Mouse (Mus musculus): ENCODE data around the gene Prss48. TPM values are rescaled to one million over a fixed set of nuclear protein-coding genes. Genes with fewer than 3 reads are reported as not detected.
"Not testable (repeated sequence)": the region's sequence is repeated elsewhere in the genome, so short reads cannot be mapped to it uniquely, and the experiment has no call there.

Prss48 gene
- polyA plus RNA-seq, 1 experiment: not detected

GRCm38 (mm10) chr3:86017484-86017883 lies 15.2 kb upstream of the Prss48 start:
- H3K27ac ChIP-seq (replicated peaks; ENCODE audit: low read depth, low read length): no peak overlapping the region
- H3K4me3 ChIP-seq (ENCODE audit: insufficient read depth, low read depth, low read length): no peak overlapping the region
- H3K4me1 ChIP-seq (ENCODE audit: control insufficient read depth, insufficient read depth, insufficient read length, low read length): no peaks in the 10 kb centered on the region

GRCm38 (mm10) chr3:86016965-86017364 lies 14.7 kb upstream of the Prss48 start:
- no peak overlapping the region for H3K27ac ChIP-seq (replicated peaks; ENCODE audit: low read depth, low read length)
- no peak overlapping the region for H3K4me3 ChIP-seq (ENCODE audit: insufficient read depth, low read depth, low read length)
- no peaks in the 10 kb centered on the region for H3K4me1 ChIP-seq (ENCODE audit: control insufficient read depth, insufficient read depth, insufficient read length, low read length)

DNA sequence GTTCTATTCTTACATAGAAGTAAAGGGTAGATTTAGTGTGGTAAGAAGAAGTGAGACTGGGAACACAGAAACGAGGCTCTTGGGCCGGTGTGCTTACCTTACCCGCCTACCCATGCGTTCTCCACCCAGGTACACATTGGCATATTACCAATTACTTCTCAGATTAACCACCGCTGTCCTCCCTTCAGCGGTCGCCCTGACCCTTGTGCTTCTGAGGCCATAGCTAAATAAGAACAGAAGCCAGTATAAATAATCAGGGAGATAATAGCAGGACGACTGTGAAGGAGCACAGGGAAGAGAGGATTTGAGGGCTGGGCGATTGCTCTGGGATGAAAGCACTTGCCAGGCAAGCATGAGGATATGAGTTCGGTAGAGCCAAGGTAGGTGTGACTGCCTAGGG lies 11.5 kb upstream of the Prss48 start:
- Histone ChIP-seq H3K27ac (replicated peaks; ENCODE audit: low read depth, low read length) (no peak overlapping the region), H3K4me3 (ENCODE audit: insufficient read depth, low read depth, low read length) (no peak overlapping the region), H3K4me1 (ENCODE audit: control insufficient read depth, insufficient read depth, insufficient read length, low read length) (peaks cover 2% of the 10 kb centered on the region; the same call in 1 of the 2 replicates)

DNA sequence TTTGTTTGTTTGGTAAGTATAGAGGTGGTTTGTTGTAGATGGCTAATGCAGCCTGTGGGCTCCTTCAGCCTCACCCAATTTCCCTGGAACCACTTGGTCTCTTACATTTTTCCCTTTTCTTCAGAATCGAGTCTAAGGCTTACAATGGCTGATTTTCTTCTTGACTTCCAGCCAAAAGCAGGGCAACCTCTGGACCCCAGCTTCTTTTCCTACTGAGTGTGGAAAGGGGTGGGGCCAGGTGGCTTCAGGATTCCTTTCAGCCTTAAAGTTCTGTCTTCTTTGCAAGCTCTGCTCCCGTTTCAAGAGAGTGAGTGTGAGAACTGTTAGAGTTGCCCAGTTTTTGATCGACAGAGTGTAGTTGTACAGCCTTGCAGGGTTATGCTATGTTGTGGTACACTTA lies 9.5 kb upstream of the Prss48 start:
- H3K4me1 ChIP-seq (ENCODE audit: control insufficient read depth, insufficient read depth, insufficient read length, low read length): peaks cover 2% of the 10 kb centered on the region; the same call in 1 of the 2 replicates
- H3K4me3 ChIP-seq (ENCODE audit: insufficient read depth, low read depth, low read length): no peak overlapping the region
- H3K27ac ChIP-seq (replicated peaks; ENCODE audit: low read depth, low read length): no peak overlapping the region

DNA sequence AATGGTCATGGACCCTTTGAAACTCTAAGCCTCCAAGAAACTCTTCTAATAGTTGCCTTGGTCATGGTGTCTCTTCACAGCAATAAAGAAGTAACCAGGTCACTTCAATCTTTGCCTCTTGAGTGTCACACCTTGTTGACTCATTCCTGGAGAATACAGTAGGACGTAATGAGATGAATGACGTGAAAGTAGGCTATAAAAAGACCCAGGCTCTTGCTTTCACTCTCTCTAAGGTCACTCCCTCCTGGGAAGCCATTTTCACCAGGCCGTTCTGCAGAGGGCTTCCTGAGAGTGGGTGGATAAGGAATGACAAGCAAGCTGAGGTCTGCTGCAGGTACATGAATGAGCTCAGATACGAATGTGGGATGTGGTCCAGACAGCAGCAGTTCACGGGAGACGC lies 9.1 kb upstream of the Prss48 start:
- Histone ChIP-seq H3K27ac (replicated peaks; ENCODE audit: low read depth, low read length) (no peak overlapping the region), H3K4me1 (ENCODE audit: control insufficient read depth, insufficient read depth, insufficient read length, low read length) (peaks cover 2% of the 10 kb centered on the region; the same call in 1 of the 2 replicates), H3K4me3 (ENCODE audit: insufficient read depth, low read depth, low read length) (no peak overlapping the region)

GRCm38 (mm10) chr3:86010618-86011017 lies 8.3 kb upstream of the Prss48 start:
- H3K4me1 ChIP-seq (ENCODE audit: control insufficient read depth, insufficient read depth, insufficient read length, low read length): peaks cover 2% of the 10 kb centered on the region; the same call in 1 of the 2 replicates
- H3K27ac ChIP-seq (replicated peaks; ENCODE audit: low read depth, low read length): no peak overlapping the region

DNA sequence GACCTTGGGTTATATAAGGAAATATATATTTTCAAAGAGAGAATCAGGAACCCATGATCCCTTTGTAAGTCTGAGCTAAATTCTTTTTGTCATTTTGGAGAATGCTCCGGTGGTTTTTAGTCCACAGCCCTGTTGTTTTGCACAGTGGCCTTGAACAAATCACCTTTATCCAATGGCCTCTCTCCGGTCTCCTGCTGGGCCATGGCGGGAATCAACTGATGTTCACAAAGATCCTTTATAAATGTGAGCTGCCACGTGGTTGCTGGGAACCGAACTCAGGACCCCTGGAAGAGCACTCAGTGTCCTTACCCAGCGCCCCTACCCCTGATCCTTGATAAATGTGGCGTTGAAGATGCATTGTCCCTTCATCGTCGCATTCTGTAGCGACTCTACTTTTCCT lies 2.5 kb upstream of the Prss48 start:
- Histone ChIP-seq H3K4me1 (ENCODE audit: control insufficient read depth, insufficient read depth, insufficient read length, low read length) (no peaks in the 10 kb centered on the region), H3K4me3 (ENCODE audit: insufficient read depth, low read depth, low read length) (no peak overlapping the region), H3K27ac (replicated peaks; ENCODE audit: low read depth, low read length) (no peak overlapping the region)

More at GRCm38 (mm10) chr3:86010618-86011017, 8.3 kb upstream of the Prss48 start:
- H3K4me3 ChIP-seq (ENCODE audit: insufficient read depth, low read depth, low read length): no peak overlapping the region

- Histone ChIP-seq H3K27ac (replicated peaks; ENCODE audit: low read depth, low read length) (no peak overlapping the region), H3K4me3 (ENCODE audit: insufficient read depth, low read depth, low read length) (no peak overlapping the region), H3K4me1 (ENCODE audit: control insufficient read depth, insufficient read depth, insufficient read length, low read length) (no peaks in the 10 kb centered on the region)
Observed at GRCm38 (mm10) chr3:86002940-86003339, 649 bp upstream of the Prss48 start.

GRCm38 (mm10) chr3:86001271-86001670 lies 1.0 kb downstream of the Prss48 start:
- H3K4me3 ChIP-seq (ENCODE audit: insufficient read depth, low read depth, low read length): no peak overlapping the region
- no peak overlapping the region for H3K27ac ChIP-seq (replicated peaks; ENCODE audit: low read depth, low read length)
- H3K4me1 ChIP-seq (ENCODE audit: control insufficient read depth, insufficient read depth, insufficient read length, low read length): no peaks in the 10 kb centered on the region

GRCm38 (mm10) chr3:85994645-85995044 lies 7.6 kb downstream of the Prss48 start:
- Histone ChIP-seq H3K27ac (replicated peaks; ENCODE audit: low read depth, low read length) (no peak overlapping the region), H3K4me1 (ENCODE audit: control insufficient read depth, insufficient read depth, insufficient read length, low read length) (no peaks in the 10 kb centered on the region)

GRCm38 (mm10) chr3:85993744-85994143 lies 8.5 kb downstream of the Prss48 start:
- H3K4me1 ChIP-seq (ENCODE audit: control insufficient read depth, insufficient read depth, insufficient read length, low read length): no peaks in the 10 kb centered on the region
- no peak overlapping the region for H3K27ac ChIP-seq (replicated peaks; ENCODE audit: low read depth, low read length)
- H3K4me3 ChIP-seq (ENCODE audit: insufficient read depth, low read depth, low read length): no peak overlapping the region

More at GRCm38 (mm10) chr3:85994645-85995044, 7.6 kb downstream of the Prss48 start:
- no peak overlapping the region for H3K4me3 ChIP-seq (ENCODE audit: insufficient read depth, low read depth, low read length)

DNA sequence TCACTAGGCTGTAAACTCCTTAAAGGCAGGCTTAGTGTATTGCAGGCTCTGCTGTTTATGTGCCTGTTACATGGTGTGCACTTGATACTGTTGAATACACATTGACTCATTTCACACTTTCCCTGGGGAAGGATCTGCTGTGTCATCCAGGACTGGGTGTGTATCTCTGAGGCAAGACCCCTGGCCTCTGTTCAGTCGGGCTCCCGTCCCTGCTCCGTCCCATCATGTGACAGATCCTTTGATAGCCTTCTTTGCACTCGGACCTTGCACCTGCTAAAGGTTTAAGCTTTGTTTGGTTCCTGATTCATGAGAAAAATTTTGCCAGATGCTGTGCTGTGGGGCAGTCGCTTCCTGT lies 10.5 kb downstream of the Prss48 start:
- Histone ChIP-seq H3K4me1 (ENCODE audit: control insufficient read depth, insufficient read depth, insufficient read length, low read length) (no peaks in the 10 kb centered on the region), H3K4me3 (ENCODE audit: insufficient read depth, low read depth, low read length) (no peak overlapping the region), H3K27ac (replicated peaks; ENCODE audit: low read depth, low read length) (no peak overlapping the region)

- Histone ChIP-seq H3K4me1 (ENCODE audit: control insufficient read depth, insufficient read depth, insufficient read length, low read length) (no peaks in the 10 kb centered on the region), H3K4me3 (ENCODE audit: insufficient read depth, low read depth, low read length) (no peak overlapping the region), H3K27ac (replicated peaks; ENCODE audit: low read depth, low read length) (no peak overlapping the region)
Observed at GRCm38 (mm10) chr3:85991140-85991801, 11.0 kb downstream of the Prss48 start.

DNA sequence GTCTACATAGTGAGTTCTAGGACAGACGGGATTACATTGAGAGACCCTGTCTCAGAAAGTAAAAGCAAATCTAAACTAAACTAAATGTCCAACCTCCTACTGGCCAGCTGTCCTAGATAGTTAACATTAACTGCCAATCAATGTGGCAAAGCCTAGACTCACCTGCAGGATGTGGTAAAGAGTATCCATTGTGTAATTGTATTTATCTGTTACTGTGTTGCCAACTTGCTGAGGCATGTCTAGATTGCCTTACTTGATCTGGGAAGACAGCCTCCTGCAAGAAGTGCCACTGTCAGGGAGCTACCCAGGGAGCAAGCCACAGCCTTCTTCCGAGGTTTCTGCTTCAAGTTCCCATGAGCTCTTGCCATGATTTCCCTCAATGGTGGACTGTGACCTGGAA lies 15.1 kb downstream of the Prss48 start:
- H3K4me1 ChIP-seq (ENCODE audit: control insufficient read depth, insufficient read depth, insufficient read length, low read length): no peaks in the 10 kb centered on the region
- H3K27ac ChIP-seq (replicated peaks; ENCODE audit: low read depth, low read length): no peak overlapping the region
- H3K4me3 ChIP-seq (ENCODE audit: insufficient read depth, low read depth, low read length): no peak overlapping the region

DNA sequence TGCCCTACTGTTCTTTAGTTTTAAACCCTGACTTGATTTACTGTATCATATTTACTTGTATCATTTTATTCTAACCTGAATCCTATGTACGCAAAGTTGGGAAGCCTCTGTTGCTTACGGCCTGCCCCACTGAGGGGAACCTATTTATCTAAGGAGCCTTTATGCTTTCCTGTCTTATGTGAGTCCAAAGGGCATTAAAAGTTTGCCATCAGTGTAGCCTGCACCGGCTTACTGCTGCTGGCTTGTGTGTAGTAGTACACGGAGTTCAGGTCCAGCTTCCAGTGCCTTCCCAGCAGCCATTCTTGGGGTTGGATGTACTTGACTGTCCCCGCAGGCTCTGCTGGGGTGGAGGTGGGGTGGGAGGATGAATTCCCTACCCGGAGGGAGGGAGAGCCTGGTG lies 17.8 kb downstream of the Prss48 start:
- Histone ChIP-seq H3K27ac (replicated peaks; ENCODE audit: low read depth, low read length) (no peak overlapping the region), H3K4me1 (ENCODE audit: control insufficient read depth, insufficient read depth, insufficient read length, low read length) (no peaks in the 10 kb centered on the region), H3K4me3 (ENCODE audit: insufficient read depth, low read depth, low read length) (no peak overlapping the region)

DNA sequence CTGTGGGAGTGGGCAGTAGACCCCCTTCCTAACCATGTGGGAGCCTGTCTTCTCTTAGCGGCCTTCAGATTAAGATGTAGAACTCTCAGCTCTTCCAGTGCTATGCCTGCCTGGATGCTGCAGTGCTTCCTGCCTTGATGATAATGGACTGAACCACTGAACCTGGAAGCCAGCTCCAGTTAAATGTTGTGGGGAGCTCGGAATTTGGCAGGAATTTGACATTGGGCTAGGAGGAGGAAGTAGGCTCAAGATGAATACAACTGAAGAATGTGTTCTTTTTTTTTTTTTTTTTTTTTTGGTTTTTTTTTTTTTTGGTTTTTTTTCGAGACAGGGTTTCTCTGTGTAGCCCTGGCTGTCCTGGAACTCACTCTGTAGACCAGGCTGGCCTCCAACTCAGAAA lies 20.5 kb downstream of the Prss48 start:
- not testable (repeated sequence) for H3K4me1 ChIP-seq (ENCODE audit: control insufficient read depth, insufficient read depth, insufficient read length, low read length); H3K27ac ChIP-seq (replicated peaks; ENCODE audit: low read depth, low read length); H3K4me3 ChIP-seq (ENCODE audit: insufficient read depth, low read depth, low read length)

All from brown adipose tissue, adult 24 weeks (tissue).